Mouse (Mus musculus): ENCODE measurements around the gene Dusp14.

The Dusp14 gene

GRCm38 (mm10) chr11:84016147-84016809 lies 52.8 kb downstream of the Dusp14 start:
- no peak for DNase-seq (ENCODE audit: low read depth)

DNA sequence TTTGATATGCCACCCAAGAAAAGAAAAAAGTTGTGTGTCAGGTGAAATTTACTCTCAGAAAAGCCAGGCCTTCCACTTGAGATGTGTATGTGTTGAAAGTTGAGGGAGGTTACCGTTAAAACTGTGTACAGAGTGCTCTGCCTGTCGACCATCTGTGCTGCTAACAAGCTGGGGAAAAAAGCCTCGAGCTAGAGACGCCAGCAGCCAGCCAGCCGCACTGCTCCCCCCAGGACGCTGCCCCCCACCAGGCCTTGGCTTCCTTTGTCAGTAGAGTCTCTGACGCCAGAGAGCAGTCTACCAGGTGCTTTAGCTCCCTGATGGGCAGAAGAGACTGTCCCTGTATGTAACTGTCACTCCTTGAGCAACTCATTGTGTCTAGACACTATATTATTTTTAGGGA lies 56.0 kb downstream of the Dusp14 start:
- DNase-seq (ENCODE audit: low read depth) = no peak

- no peak for DNase-seq (ENCODE audit: low read depth)
Measured at GRCm38 (mm10) chr11:84011576-84011975, 57.5 kb downstream of the Dusp14 start.

DNA sequence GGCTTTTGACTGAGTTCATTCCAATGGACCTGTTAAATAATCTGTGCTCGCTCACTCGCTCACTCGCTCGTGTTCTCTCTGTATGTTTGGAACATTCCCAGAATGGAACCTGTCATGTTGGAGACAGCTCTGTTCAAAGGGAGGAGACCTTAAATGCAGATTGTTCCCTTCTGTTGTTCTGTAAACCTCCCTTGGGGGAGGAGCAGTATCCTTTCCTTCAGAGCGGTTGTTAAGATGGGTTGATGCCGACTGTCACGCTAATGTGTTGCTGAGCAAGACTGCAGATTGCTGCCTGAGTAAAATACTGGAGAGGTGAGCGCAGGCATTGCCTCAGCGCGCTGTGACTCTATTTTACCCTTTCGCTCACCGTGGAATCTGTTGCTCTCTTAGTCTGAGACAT lies 58.0 kb downstream of the Dusp14 start:
- DNase-seq (ENCODE audit: low read depth) = no peak

DNA sequence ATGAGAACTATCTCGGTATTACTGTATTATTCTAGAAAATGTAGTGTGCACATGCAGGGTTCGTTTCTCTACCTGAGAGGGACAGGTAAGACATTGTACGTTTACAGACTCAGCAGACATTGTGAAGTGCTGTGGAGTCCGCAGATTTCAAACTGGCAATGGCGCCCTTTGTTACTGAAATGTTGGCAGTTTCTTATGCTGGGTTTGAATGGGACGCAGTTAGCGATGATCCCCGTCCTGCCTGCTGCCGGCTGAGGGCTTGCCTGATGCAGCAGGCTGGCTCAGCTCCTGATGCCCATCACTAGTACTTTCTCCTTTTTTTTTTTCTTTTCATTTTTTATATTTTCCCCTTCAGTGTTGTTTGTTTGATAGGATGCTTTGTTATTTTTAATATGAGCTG lies 58.6 kb downstream of the Dusp14 start:
- DNase-seq (ENCODE audit: low read depth) = no peak

- DNase-seq (ENCODE audit: low read depth) = no peak
Measured at GRCm38 (mm10) chr11:84009001-84009400, 60.1 kb downstream of the Dusp14 start.

DNA sequence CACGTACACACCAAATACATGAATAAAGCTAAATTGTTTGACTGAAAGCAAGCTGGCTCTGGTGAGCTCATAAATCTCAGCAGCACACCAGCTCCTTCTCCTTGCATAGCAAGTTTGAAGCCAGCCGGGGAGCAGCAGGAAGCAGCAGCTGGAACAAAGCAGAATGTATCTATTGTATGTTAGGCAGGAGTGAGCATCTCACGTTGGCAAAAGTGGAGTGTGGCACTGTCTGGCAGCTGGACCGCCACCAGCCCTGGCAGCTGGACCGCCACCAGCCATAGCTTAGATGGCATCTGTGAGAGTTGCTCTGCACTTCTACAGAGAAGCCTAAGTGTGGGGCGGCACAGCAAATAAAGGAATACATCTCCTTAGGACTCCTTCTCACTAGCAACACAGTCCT lies 65.1 kb downstream of the Dusp14 start:
- DNase-seq (ENCODE audit: low read depth) = no peak

DNA sequence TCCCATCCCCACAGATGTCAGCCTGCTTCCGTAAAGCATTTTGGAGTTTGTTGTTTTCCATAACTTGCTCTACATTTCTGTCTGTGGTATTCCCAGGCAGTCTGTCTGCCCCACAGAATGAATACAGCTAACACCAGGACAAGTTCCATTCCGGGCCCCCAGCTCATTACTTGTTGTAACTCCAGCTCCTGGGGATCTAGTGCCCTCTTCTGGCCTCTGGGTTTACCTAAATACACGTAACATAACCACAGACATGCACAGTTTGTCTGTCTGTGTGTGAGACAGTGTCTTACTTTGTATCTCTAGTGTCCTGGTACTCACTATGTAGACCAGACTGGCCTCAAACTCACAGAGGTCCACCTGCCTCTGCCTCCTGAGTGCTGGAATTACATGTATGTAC lies 67.8 kb downstream of the Dusp14 start:
- no peak for DNase-seq (ENCODE audit: low read depth)

- DNase-seq (ENCODE audit: low read depth) = no peak
Measured at GRCm38 (mm10) chr11:83999411-83999915, 69.6 kb downstream of the Dusp14 start.

DNA sequence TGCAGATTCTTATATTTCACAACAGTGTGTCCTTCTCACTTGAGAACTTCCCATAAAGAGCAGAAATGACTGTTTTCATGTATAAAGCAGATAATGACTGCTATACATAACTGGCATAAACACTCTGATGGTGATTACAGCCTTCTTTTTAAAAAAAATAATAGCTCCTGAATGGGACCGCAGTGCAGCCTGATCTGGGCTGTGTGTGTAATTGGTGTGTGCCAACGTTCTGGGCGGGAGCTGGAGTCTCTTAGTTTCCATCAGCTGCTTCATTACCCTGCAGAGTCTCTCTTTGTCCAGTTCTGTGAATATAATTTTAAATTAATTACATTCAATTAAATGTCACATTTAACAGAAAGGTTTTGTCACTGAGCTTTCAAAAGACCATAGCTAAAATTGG lies 70.1 kb downstream of the Dusp14 start:
- DNase-seq (ENCODE audit: low read depth) = no peak

Data from NIH3T3 (cell line).